Mouse (Mus musculus) frontal cortex, postnatal 14 days (tissue): ENCODE results near the gene Hist1h2bb.
"Not testable (repeated sequence)": the region's sequence is repeated elsewhere in the genome, so short reads cannot be mapped to it uniquely, and the experiment has no call there.

Experiments
- DNase-seq, 2 experiments: peaks; one replicate each; pipeline ENCODE4 v3.0.0; 2022; ENCODE audit warnings: low spot score in 2 of 2

Hist1h2bb gene

GRCm38 (mm10) chr13:23764324-23765171 is 18.0 kb downstream of the Hist1h2bb start:
- DNase-seq: no peak

DNA sequence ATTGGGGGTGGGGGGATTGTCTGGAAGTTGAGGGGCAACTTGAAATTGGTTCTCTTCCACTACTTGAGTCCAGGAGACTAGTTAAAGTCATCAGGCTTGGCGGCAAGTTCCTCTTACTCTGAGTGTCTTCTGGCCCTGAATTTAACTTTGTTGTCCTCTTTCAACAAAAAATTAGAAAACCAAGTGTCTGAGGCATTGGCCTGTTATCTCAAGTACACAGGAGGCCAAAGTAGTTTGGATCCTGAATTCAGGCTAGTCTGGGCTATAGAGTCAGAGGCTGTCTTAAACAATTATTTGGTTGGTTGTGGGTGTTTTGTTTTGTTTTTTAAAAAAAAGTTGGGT is 18.6 kb downstream of the Hist1h2bb start:
- no peak for DNase-seq

DNA sequence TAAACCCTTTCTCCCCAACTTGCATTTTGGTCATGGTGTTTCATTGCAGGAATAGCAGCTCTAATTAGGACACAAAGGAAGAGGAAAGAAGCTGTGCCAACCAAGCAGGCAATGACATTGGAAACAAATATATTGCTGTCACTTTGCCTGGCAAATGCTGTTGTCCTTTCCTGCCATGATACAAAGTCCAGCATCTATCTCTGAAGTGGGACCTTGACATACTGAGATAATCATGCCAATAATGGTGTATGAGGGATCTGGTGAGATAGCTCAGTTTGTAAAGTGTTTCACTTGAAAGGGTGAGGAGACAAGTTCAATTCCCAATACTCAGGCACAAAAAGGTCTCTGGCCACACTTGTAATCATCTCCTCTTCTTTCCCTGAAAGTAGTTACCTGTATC is 20.2 kb downstream of the Hist1h2bb start:
- no peak for DNase-seq

GRCm38 (mm10) chr13:23768834-23769397 is 22.4 kb downstream of the Hist1h2bb start:
- no peak for DNase-seq

DNA sequence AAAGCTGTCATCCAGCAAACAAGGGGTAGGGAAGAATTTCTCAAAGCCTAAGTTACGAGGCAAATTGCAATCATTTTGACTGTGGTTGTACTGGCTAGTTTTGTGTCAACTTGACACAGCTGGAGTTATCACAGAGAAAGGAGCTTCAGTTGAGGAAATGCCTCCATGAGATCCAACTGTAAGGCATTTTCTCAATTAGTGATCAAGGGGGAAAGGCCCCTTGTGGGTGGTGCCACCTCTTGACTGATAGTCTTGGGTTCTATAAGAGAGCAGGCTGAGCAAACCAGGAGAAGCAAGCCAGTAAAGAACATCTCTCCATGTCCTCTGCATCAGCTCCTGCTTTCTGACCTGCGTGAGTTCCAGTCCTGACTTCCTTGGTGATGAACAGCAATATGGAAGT is 23.1 kb downstream of the Hist1h2bb start, which contains the start of gene Trim38:
TSS of gene Trim38 (plus strand) at position 301 of the 400 bp plus-strand sequence.
- not testable (repeated sequence) for DNase-seq

- DNase-seq: peak; percentile 27 to 30
Measured at GRCm38 (mm10) chr13:23772561-23773313, 26.2 kb downstream of the Hist1h2bb start.

DNA sequence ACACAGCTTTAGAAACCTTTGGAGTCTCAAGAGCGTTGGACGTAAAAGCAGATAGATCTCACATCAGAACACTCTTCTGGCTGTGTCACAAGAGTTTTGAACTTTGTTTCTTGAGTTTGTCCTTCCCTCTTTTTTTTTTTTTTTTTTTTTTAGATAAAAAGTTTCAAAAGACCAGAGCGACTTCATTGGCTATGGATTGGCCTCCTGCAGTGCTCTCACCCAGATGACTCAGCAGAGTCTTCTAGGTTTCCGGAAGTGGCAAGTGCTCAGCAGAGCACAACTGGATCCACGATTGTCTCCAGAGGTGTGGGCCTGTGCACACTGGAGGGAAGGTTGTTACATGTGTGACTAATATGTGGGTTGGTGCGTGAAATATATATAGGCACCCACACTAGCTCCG is 31.8 kb downstream of the Hist1h2bb start:
- DNase-seq: no peak

DNA sequence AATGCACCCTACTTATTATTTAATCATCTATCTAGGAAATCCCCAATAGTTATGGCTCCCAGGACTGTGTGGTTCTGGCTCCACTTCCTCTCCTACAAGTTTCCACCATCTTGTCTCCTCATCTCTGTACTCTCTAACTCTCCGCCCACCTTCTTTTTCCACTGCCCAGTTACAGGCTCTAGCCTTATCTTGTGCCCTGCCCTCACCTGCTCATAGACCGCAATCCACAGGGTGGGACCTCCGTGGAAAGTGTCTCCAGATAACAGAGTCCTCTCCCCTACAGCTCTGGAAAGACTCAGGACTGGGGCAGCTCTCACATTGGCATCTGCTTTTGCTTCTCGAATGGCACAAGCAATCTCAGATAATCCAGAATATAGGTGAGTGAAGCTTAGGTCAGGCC is 32.5 kb downstream of the Hist1h2bb start:
- no peak for DNase-seq

DNA sequence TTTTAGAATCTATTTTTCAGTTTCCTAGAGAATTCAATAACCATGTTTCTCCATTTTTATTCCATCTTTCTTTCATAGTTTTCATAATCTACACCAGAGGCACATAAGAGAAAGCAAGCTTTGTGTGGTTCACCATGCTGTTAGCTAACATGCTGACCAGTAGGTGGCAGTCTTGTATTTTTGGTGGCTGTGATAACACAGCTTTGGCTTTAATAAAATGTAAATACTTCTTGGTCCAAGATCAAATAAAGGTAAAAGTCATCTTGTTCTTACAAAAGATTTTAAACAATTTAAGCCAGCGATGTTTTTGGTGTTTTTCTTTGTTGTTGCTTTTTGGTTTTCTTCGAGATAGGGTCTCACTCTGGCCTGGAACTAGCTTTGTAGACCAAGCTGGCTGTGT is 46.0 kb downstream of the Hist1h2bb start:
- peak; percentile 8 to 24 for DNase-seq
